Mouse (Mus musculus) testis, adult 2 months (tissue): Measurements from ENCODE around the gene Cd37.
A peak's percentile ranks its signal among the peaks of the same experiment; 100 is the strongest.

Experiments
- CTCF ChIP-seq: fragments of 200-500 bp; IDR thresholded peaks from 2 replicates; pipeline ENCODE4 v1.5.1; 2012; ENCODE audit warnings: low read depth, mild to moderate bottlenecking, inconsistent platforms, low read length, moderate library complexity; ENCODE audit not compliant: control insufficient read depth, insufficient read depth, insufficient replicate concordance
- POLR2A ChIP-seq: fragments of 200-500 bp; IDR thresholded peaks from 2 replicates; pipeline ENCODE4 v1.6.1; 2012; ENCODE audit warnings: low read depth, mild to moderate bottlenecking, inconsistent platforms, low read length, moderate library complexity; ENCODE audit not compliant: control insufficient read depth

- TF ChIP-seq CTCF (no peak), POLR2A (peak; percentile 98)
These were observed 34.4 kb downstream of the Cd37 start, which contains the start of gene Ccdc155 for GRCm38 (mm10) chr7:45204380-45205143.
